Mouse (Mus musculus): ENCODE results near the gene 4930432M17Rik.
A peak's percentile ranks its signal among the peaks of the same experiment; 100 is the strongest.

The 4930432M17Rik gene

GRCm38 (mm10) chr3:121672135-121672790 is 1.7 kb downstream of the 4930432M17Rik start:
- no peak for DNase-seq (ENCODE audit: extremely low spot score, low spot score)

- DNase-seq (ENCODE audit: extremely low spot score, low spot score): no peak
Observed at GRCm38 (mm10) chr3:121678935-121679334, 8.4 kb downstream of the 4930432M17Rik start.

GRCm38 (mm10) chr3:121679443-121679842 is 8.9 kb downstream of the 4930432M17Rik start:
- DNase-seq (ENCODE audit: extremely low spot score, low spot score): no peak

- no peak for DNase-seq (ENCODE audit: extremely low spot score, low spot score)
Observed at GRCm38 (mm10) chr3:121680187-121680586, 9.6 kb downstream of the 4930432M17Rik start.

- DNase-seq (ENCODE audit: extremely low spot score, low spot score): no peak
Observed at GRCm38 (mm10) chr3:121682439-121683411, 12.2 kb downstream of the 4930432M17Rik start.

- no peak for DNase-seq (ENCODE audit: extremely low spot score, low spot score)
Observed at GRCm38 (mm10) chr3:121684552-121684951, 14.0 kb downstream of the 4930432M17Rik start.

GRCm38 (mm10) chr3:121684963-121685362 is 14.4 kb downstream of the 4930432M17Rik start:
- DNase-seq (ENCODE audit: extremely low spot score, low spot score): no peak

- no peak for DNase-seq (ENCODE audit: extremely low spot score, low spot score)
Observed at GRCm38 (mm10) chr3:121685985-121686384, 15.4 kb downstream of the 4930432M17Rik start.

GRCm38 (mm10) chr3:121686408-121686911 is 15.9 kb downstream of the 4930432M17Rik start:
- no peak for DNase-seq (ENCODE audit: extremely low spot score, low spot score)

- DNase-seq (ENCODE audit: extremely low spot score, low spot score): no peak
Observed at GRCm38 (mm10) chr3:121687741-121688140, 17.2 kb downstream of the 4930432M17Rik start.

- no peak for DNase-seq (ENCODE audit: extremely low spot score, low spot score)
Observed at GRCm38 (mm10) chr3:121689029-121689428, 18.5 kb downstream of the 4930432M17Rik start.

GRCm38 (mm10) chr3:121689697-121690096 is 19.1 kb downstream of the 4930432M17Rik start:
- no peak for DNase-seq (ENCODE audit: extremely low spot score, low spot score)

GRCm38 (mm10) chr3:121693001-121693730 is 22.6 kb downstream of the 4930432M17Rik start:
- no peak for DNase-seq (ENCODE audit: extremely low spot score, low spot score)

- no peak for DNase-seq (ENCODE audit: extremely low spot score, low spot score)
Observed at GRCm38 (mm10) chr3:121693746-121694145, 23.2 kb downstream of the 4930432M17Rik start.

GRCm38 (mm10) chr3:121697169-121697568 is 26.6 kb downstream of the 4930432M17Rik start:
- no peak for DNase-seq (ENCODE audit: extremely low spot score, low spot score)

- DNase-seq (ENCODE audit: extremely low spot score, low spot score): no peak
Observed at GRCm38 (mm10) chr3:121699401-121699800, 28.8 kb downstream of the 4930432M17Rik start.

- no peak for DNase-seq (ENCODE audit: extremely low spot score, low spot score)
Observed at GRCm38 (mm10) chr3:121699849-121700248, 29.3 kb downstream of the 4930432M17Rik start.

- peak; percentile 42 for DNase-seq (ENCODE audit: extremely low spot score, low spot score)
Observed at GRCm38 (mm10) chr3:121700364-121700952, 29.9 kb downstream of the 4930432M17Rik start.

GRCm38 (mm10) chr3:121703155-121703879 is 32.8 kb downstream of the 4930432M17Rik start:
- DNase-seq (ENCODE audit: extremely low spot score, low spot score): no peak

GRCm38 (mm10) chr3:121703880-121704243 is 33.3 kb downstream of the 4930432M17Rik start:
- no peak for DNase-seq (ENCODE audit: extremely low spot score, low spot score)

Data from neural tube, embryonic 10.5 days (tissue).